Mouse (Mus musculus) layer of hippocampus, adult 8-10 months (tissue): ENCODE data around the gene Reps2. TPM values are rescaled to one million over a fixed set of nuclear protein-coding genes. Genes with fewer than 3 reads are reported as not detected.

Experiments
- DNase-seq, 2 experiments: peaks; one replicate each; pipeline ENCODE4 v3.0.0; 2022; ENCODE audit warnings: low spot score in 2 of 2
- total RNA-seq, 4 experiments: library from RNA; stranded (reverse); gene quantifications; 2 replicates each; pipeline ENCODE4 v1.2.4; 2022

Gene Reps2
- total RNA-seq, 4 experiments from 2014 or later: 127 to 163 (median 150) TPM

- no peak for DNase-seq
Observed at GRCm38 (mm10) chrX:162590145-162590790, 53.2 kb downstream of the Reps2 start.

- DNase-seq: no peak
Observed at GRCm38 (mm10) chrX:162589173-162589805, 54.2 kb downstream of the Reps2 start.

GRCm38 (mm10) chrX:162584349-162584748, 59.1 kb downstream of the Reps2 start:
- no peak for DNase-seq

- DNase-seq: no peak
Observed at GRCm38 (mm10) chrX:162580521-162580920, 62.9 kb downstream of the Reps2 start.

- no peak for DNase-seq
Observed at GRCm38 (mm10) chrX:162568439-162568838, 75.0 kb downstream of the Reps2 start.

- DNase-seq: no peak
Observed at GRCm38 (mm10) chrX:162565501-162565900, 77.9 kb downstream of the Reps2 start.

GRCm38 (mm10) chrX:162556459-162556841, 87.0 kb downstream of the Reps2 start:
- no peak for DNase-seq

GRCm38 (mm10) chrX:162555729-162556458, 87.6 kb downstream of the Reps2 start:
- DNase-seq: no peak

- no peak for DNase-seq
Observed at GRCm38 (mm10) chrX:162554513-162554912, 88.9 kb downstream of the Reps2 start.

- DNase-seq: no peak
Observed at GRCm38 (mm10) chrX:162552383-162552782, 91.1 kb downstream of the Reps2 start.

- no peak for DNase-seq
Observed at GRCm38 (mm10) chrX:162545037-162545436, 98.4 kb downstream of the Reps2 start.

GRCm38 (mm10) chrX:162542576-162543227, 100.7 kb downstream of the Reps2 start:
- no peak for DNase-seq

GRCm38 (mm10) chrX:162541961-162542360, 101.5 kb downstream of the Reps2 start:
- DNase-seq: no peak

GRCm38 (mm10) chrX:162531016-162531415, 112.4 kb downstream of the Reps2 start:
- DNase-seq: no peak

- peak; percentile 26 to 57 for DNase-seq
Observed at GRCm38 (mm10) chrX:162527240-162527639, 116.2 kb downstream of the Reps2 start.

GRCm38 (mm10) chrX:162521831-162522514, 121.5 kb downstream of the Reps2 start:
- no peak for DNase-seq

GRCm38 (mm10) chrX:162521197-162521596, 122.3 kb downstream of the Reps2 start:
- no peak for DNase-seq

- no peak for DNase-seq
Observed at GRCm38 (mm10) chrX:162520374-162520773, 123.1 kb downstream of the Reps2 start.

GRCm38 (mm10) chrX:162510426-162510980, 132.9 kb downstream of the Reps2 start:
- DNase-seq: no peak

- DNase-seq: no peak
Observed at GRCm38 (mm10) chrX:162505186-162505585, 138.3 kb downstream of the Reps2 start.

- DNase-seq: peak in 1 of 2 experiments; percentile 14
Observed at GRCm38 (mm10) chrX:162503436-162503835, 140.0 kb downstream of the Reps2 start.
